Mouse (Mus musculus): ENCODE measurements around the gene Map2k2.

- TF ChIP-seq CTCF (IDR thresholded peaks at IDR 0.05; ENCODE audit: low read depth, low read length) (no peak), POLR2AphosphoS5 (IDR thresholded peaks at IDR 0.05; ENCODE audit: insufficient replicate concordance, low read depth, low read length) (no peak), GATA1 (IDR thresholded peaks at IDR 0.05; ENCODE audit: borderline replicate concordance, low read length) (no peak), TAL1 (conservative IDR thresholded peaks at IDR 0.05; ENCODE audit: low read depth, low read length) (no peak)
Measured at GRCm38 (mm10) chr10:81105565-81106112, at the start of gene Map2k2.
